Mouse (Mus musculus): ENCODE results near the gene Fam114a2. TPM values are rescaled to one million over a fixed set of nuclear protein-coding genes. Genes with fewer than 3 reads are reported as not detected.

The Fam114a2 gene
- polyA plus RNA-seq, 1 experiment = 12.7 TPM

GRCm38 (mm10) chr11:57468706-57469105 lies 49.7 kb downstream of the Fam114a2 start:
- Histone ChIP-seq H3K36me3 (ENCODE audit: control insufficient read depth, insufficient read depth, low read length) (no peaks in the 10 kb centered on the region), H3K27me3 (ENCODE audit: control insufficient read depth, insufficient read depth, low read length) (no peaks in the 10 kb centered on the region), H3K4me1 (ENCODE audit: control insufficient read depth, insufficient read depth, low read length) (peaks cover 16% of the 10 kb centered on the region), H3K4me3 (ENCODE audit: control insufficient read depth, low read depth, low read length) (no peak overlapping the region), H3K27ac (ENCODE audit: control insufficient read depth, insufficient read depth, low read depth, low read length) (no peak overlapping the region)
- no peak for TF ChIP-seq CTCF (IDR thresholded peaks at IDR 0.05; ENCODE audit: control insufficient read depth, insufficient read depth, insufficient replicate concordance, low read depth, low read length)
- TF ChIP-seq POLR2A (IDR thresholded peaks at IDR 0.05; ENCODE audit: control insufficient read depth, low read depth, low read length) = no peak

GRCm38 (mm10) chr11:57467159-57468110 lies 51.0 kb downstream of the Fam114a2 start:
- TF ChIP-seq CTCF (IDR thresholded peaks at IDR 0.05; ENCODE audit: control insufficient read depth, insufficient read depth, insufficient replicate concordance, low read depth, low read length) (peak; percentile 90), POLR2A (IDR thresholded peaks at IDR 0.05; ENCODE audit: control insufficient read depth, low read depth, low read length) (no peak)
- H3K4me1 ChIP-seq (ENCODE audit: control insufficient read depth, insufficient read depth, low read length) = peaks cover 16% of the 10 kb centered on the region
- H3K27me3 ChIP-seq (ENCODE audit: control insufficient read depth, insufficient read depth, low read length) = no peaks in the 10 kb centered on the region
- H3K4me3 ChIP-seq (ENCODE audit: control insufficient read depth, low read depth, low read length) = no peak overlapping the region
- H3K36me3 ChIP-seq (ENCODE audit: control insufficient read depth, insufficient read depth, low read length) = no peaks in the 10 kb centered on the region
- no peak overlapping the region for H3K27ac ChIP-seq (ENCODE audit: control insufficient read depth, insufficient read depth, low read depth, low read length)

GRCm38 (mm10) chr11:57465844-57466243 lies 52.6 kb downstream of the Fam114a2 start:
- Histone ChIP-seq H3K27ac (ENCODE audit: control insufficient read depth, insufficient read depth, low read depth, low read length) (no peak overlapping the region), H3K4me3 (ENCODE audit: control insufficient read depth, low read depth, low read length) (no peak overlapping the region), H3K4me1 (ENCODE audit: control insufficient read depth, insufficient read depth, low read length) (peaks cover 16% of the 10 kb centered on the region), H3K27me3 (ENCODE audit: control insufficient read depth, insufficient read depth, low read length) (no peaks in the 10 kb centered on the region), H3K36me3 (ENCODE audit: control insufficient read depth, insufficient read depth, low read length) (no peaks in the 10 kb centered on the region)
- TF ChIP-seq CTCF (IDR thresholded peaks at IDR 0.05; ENCODE audit: control insufficient read depth, insufficient read depth, insufficient replicate concordance, low read depth, low read length) = no peak
- TF ChIP-seq POLR2A (IDR thresholded peaks at IDR 0.05; ENCODE audit: control insufficient read depth, low read depth, low read length) = no peak

DNA sequence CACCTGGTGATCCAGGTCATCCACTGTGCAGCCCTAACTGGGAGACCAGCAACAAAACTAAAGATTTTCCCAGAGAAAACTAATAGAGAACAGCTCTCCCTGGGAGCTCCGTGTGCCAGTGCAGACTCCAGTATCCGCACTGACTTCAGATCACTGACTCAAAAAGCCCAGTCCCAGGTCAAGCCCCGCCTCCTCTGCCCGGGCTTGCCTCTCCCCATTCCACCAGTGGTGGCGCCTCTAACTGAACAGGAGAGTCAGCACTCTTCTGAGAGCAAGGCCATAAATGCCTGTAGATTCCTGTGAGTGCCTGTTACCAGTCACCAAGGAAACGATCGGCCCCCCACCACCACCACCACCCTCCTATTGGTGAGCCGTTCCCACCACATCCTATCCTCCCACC lies 53.4 kb downstream of the Fam114a2 start:
- no peak overlapping the region for H3K4me3 ChIP-seq (ENCODE audit: control insufficient read depth, low read depth, low read length)
- no peaks in the 10 kb centered on the region for H3K36me3 ChIP-seq (ENCODE audit: control insufficient read depth, insufficient read depth, low read length)
- peaks cover 16% of the 10 kb centered on the region for H3K4me1 ChIP-seq (ENCODE audit: control insufficient read depth, insufficient read depth, low read length)
- no peak overlapping the region for H3K27ac ChIP-seq (ENCODE audit: control insufficient read depth, insufficient read depth, low read depth, low read length)
- TF ChIP-seq CTCF (IDR thresholded peaks at IDR 0.05; ENCODE audit: control insufficient read depth, insufficient read depth, insufficient replicate concordance, low read depth, low read length) (no peak), POLR2A (IDR thresholded peaks at IDR 0.05; ENCODE audit: control insufficient read depth, low read depth, low read length) (no peak)
- no peaks in the 10 kb centered on the region for H3K27me3 ChIP-seq (ENCODE audit: control insufficient read depth, insufficient read depth, low read length)

DNA sequence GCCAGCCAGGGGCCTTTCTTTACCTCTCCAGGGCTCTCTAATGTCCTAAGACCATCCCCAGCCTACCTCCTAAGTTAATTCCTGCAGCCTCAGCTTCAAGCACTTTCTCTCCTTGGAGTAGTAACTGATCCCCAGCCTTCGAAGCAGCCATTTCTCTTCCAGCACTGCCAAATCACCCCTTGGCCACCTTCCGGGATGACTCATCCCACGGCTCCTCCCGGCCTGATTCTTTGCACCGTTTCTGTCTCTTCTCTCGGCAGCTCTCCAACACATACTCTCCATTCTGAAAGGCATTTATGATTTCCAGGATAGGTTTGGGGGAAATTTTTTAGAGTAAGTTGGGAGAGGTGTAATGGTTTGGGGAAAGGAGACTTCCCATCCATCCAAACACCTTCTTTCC lies 58.7 kb downstream of the Fam114a2 start:
- H3K4me3 ChIP-seq (ENCODE audit: control insufficient read depth, low read depth, low read length) = no peak overlapping the region
- no peaks in the 10 kb centered on the region for H3K27me3 ChIP-seq (ENCODE audit: control insufficient read depth, insufficient read depth, low read length)
- TF ChIP-seq POLR2A (IDR thresholded peaks at IDR 0.05; ENCODE audit: control insufficient read depth, low read depth, low read length) = no peak
- no peak for TF ChIP-seq CTCF (IDR thresholded peaks at IDR 0.05; ENCODE audit: control insufficient read depth, insufficient read depth, insufficient replicate concordance, low read depth, low read length)
- H3K36me3 ChIP-seq (ENCODE audit: control insufficient read depth, insufficient read depth, low read length) = no peaks in the 10 kb centered on the region
- H3K27ac ChIP-seq (ENCODE audit: control insufficient read depth, insufficient read depth, low read depth, low read length) = no peak overlapping the region
- H3K4me1 ChIP-seq (ENCODE audit: control insufficient read depth, insufficient read depth, low read length) = peaks cover 4% of the 10 kb centered on the region

DNA sequence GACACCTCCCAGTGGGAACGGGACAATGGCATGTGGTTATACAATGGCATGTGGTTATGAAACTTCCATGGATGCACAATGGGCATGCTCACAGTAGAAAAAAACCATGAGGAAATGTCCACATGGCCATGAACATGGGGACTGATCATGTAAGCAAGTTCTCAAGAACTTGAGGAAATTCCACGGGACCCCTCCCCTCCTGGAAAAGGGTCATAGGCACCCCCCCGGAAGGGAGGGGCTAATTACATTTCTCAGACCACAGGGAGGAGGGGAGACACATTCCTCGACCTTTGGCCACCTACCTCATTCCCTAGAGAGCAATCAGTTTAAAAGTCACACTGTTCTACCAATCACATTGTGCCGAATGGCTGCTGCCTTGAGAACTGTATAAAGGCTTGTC lies 64.0 kb downstream of the Fam114a2 start:
- TF ChIP-seq CTCF (IDR thresholded peaks at IDR 0.05; ENCODE audit: control insufficient read depth, insufficient read depth, insufficient replicate concordance, low read depth, low read length) (no peak), POLR2A (IDR thresholded peaks at IDR 0.05; ENCODE audit: control insufficient read depth, low read depth, low read length) (no peak)
- H3K4me1 ChIP-seq (ENCODE audit: control insufficient read depth, insufficient read depth, low read length) = no peaks in the 10 kb centered on the region
- no peaks in the 10 kb centered on the region for H3K36me3 ChIP-seq (ENCODE audit: control insufficient read depth, insufficient read depth, low read length)
- no peak overlapping the region for H3K4me3 ChIP-seq (ENCODE audit: control insufficient read depth, low read depth, low read length)
- no peak overlapping the region for H3K27ac ChIP-seq (ENCODE audit: control insufficient read depth, insufficient read depth, low read depth, low read length)
- H3K27me3 ChIP-seq (ENCODE audit: control insufficient read depth, insufficient read depth, low read length) = no peaks in the 10 kb centered on the region

DNA sequence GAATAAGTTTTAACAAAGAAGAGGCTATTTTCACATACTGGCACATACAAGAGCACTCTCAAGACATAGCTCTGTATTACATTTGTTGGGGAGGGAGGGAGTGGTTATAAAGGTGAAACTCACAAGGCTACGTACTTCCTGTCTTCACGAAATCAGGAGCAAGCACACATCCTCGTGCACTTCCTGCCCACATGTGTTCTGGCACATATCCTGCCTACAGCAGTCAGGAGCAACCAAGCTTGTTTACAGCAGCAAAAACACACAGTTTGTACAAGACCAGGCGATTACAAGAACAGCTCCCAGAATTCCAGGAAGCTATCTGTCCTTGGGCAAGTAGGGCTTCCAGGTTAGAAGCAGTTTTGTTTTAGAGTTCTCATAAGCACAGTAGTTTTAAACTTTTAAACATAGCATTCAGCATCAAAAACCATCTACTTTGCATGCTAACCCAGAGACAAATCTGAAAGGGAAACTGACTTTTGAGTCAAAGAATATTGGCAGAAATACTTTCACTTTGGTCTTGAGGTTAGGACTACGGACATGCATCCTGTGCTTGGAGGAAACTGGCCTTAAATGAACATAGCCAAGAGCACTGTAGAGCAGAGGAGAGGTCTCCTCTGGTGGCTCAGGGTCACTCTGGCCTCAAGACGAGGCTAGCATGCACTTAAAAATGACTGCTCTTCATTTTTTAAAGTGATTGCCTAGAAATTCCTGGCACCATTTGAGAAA lies 73.0 kb downstream of the Fam114a2 start:
- Histone ChIP-seq H3K27me3 (ENCODE audit: control insufficient read depth, insufficient read depth, low read length) (no peaks in the 10 kb centered on the region), H3K36me3 (ENCODE audit: control insufficient read depth, insufficient read depth, low read length) (no peaks in the 10 kb centered on the region), H3K4me3 (ENCODE audit: control insufficient read depth, low read depth, low read length) (no peak overlapping the region), H3K4me1 (ENCODE audit: control insufficient read depth, insufficient read depth, low read length) (no peaks in the 10 kb centered on the region; the same call in 1 of the 2 replicates), H3K27ac (ENCODE audit: control insufficient read depth, insufficient read depth, low read depth, low read length) (no peak overlapping the region)
- TF ChIP-seq CTCF (IDR thresholded peaks at IDR 0.05; ENCODE audit: control insufficient read depth, insufficient read depth, insufficient replicate concordance, low read depth, low read length) (no peak), POLR2A (IDR thresholded peaks at IDR 0.05; ENCODE audit: control insufficient read depth, low read depth, low read length) (no peak)
